Mouse (Mus musculus) neural tube, embryonic 14.5 days (tissue): ENCODE results near the gene Srsf6. TPM values are rescaled to one million over a fixed set of nuclear protein-coding genes. Genes with fewer than 3 reads are reported as not detected.

Experiments
- ATAC-seq: fragments of 200-750 bp; cut with Nextera tagmentation; 2 replicates; pipeline ENCODE4 v1.8.0; 2017; ENCODE audit warnings: low read depth, mild to moderate bottlenecking, moderate TSS enrichment, moderate library complexity
- H3K27ac ChIP-seq: fragments of 300-500 bp; sonication (generic); 2 replicates; pipeline ENCODE4 v1.5.1; 2014; ENCODE audit warnings: low read depth, mild to moderate bottlenecking, control low read depth, low read length, moderate library complexity, mixed read lengths
- H3K27me3 ChIP-seq: fragments of 300-500 bp; sonication (generic); 2 replicates; pipeline ENCODE4 v1.6.1; 2014; ENCODE audit warnings: low read length; ENCODE audit not compliant: control insufficient read depth, insufficient read depth
- H3K36me3 ChIP-seq: fragments of 300-500 bp; sonication (generic); 2 replicates; pipeline ENCODE4 v1.6.1; 2014; ENCODE audit warnings: low read length, mixed read lengths; ENCODE audit not compliant: control insufficient read depth, insufficient read depth
- H3K4me1 ChIP-seq: fragments of 300-500 bp; sonication (generic); 2 replicates; pipeline ENCODE4 v1.6.1; 2014; ENCODE audit warnings: low read length; ENCODE audit not compliant: control insufficient read depth, insufficient read depth
- H3K4me2 ChIP-seq: fragments of 300-500 bp; sonication (generic); 2 replicates; pipeline ENCODE4 v1.6.1; 2014; ENCODE audit warnings: mild to moderate bottlenecking, low read depth, low read length, control low read depth
- H3K4me3 ChIP-seq: fragments of 300-500 bp; sonication (generic); 2 replicates; pipeline ENCODE4 v1.5.1; 2014; ENCODE audit warnings: low read depth, low read length, control low read depth, mixed read lengths
- H3K9ac ChIP-seq: fragments of 300-500 bp; sonication (generic); replicated peaks from 2 replicates; pipeline ENCODE4 v1.6.1; 2014; ENCODE audit warnings: low read depth, mild to moderate bottlenecking, control low read depth, low read length, mixed read lengths
- H3K9me3 ChIP-seq: fragments of 300-500 bp; sonication (generic); 2 replicates; pipeline ENCODE4 v1.6.1; 2016; ENCODE audit warnings: low read length; ENCODE audit not compliant: control insufficient read depth
- WGBS: fragments of 180-500 bp; shearing (Covaris S2); extraction: QIAGEN DNeasy Blood & Tissue Kit; methylation state at CpG from one replicate; pipeline ENCODE4 v1.1.7; 2014; 5-methylcytosine and 5-hydroxymethylcytosine counted together
- polyA plus RNA-seq: library from polyadenylated mRNA; unstranded; fragments of >200 nt; fragmentation: Nextera tagmentation; extraction: Ambion mirVana; gene quantifications from 2 replicates; pipeline ENCODE4 v1.2.1, GENCODE M21; 2014

Srsf6 gene
- polyA plus RNA-seq, 1 experiment from 2014 or later = 127 TPM

GRCm38 (mm10) chr2:162943148-162943846, 12.0 kb downstream of the Srsf6 start, which contains the start of gene L3mbtl1:
TSS of gene L3mbtl1 (plus strand) at chr2:162943472.
- H3K27me3 ChIP-seq = no peaks in the 10 kb centered on the region
- ATAC-seq = peak; percentile 88
- 1% methylated on average over 40 of the region's 40 CpGs for WGBS

GRCm38 (mm10) chr2:162943931-162944330, 12.6 kb downstream of the Srsf6 start:
- Histone ChIP-seq H3K9ac (0 out of 2 replicates have a peak overlapping the region, but pooled peaks have one; percentile 50), H3K4me3 (peak overlapping the region; percentile 56), H3K4me1 (peaks cover 4% of the 10 kb centered on the region; the same call in 1 of the 2 replicates), H3K27ac (no peak overlapping the region), H3K9me3 (no peaks in the 10 kb centered on the region), H3K36me3 (peaks cover 18% of the 10 kb centered on the region; the same call in 1 of the 2 replicates), H3K4me2 (peak overlapping the region; percentile 91), H3K27me3 (no peaks in the 10 kb centered on the region)
- no peak for ATAC-seq
- 7% methylated on average over 11 of the region's 11 CpGs for WGBS

More at GRCm38 (mm10) chr2:162943148-162943846, 12.0 kb downstream of the Srsf6 start, which contains the start of gene L3mbtl1:
- Histone ChIP-seq H3K9me3 (no peaks in the 10 kb centered on the region), H3K9ac (peak within 1 kb of the TSS; percentile 50), H3K36me3 (peaks cover 24% of the 10 kb centered on the region), H3K27ac (0 out of 2 replicates have a peak within 1 kb of the TSS, but pooled peaks have one; percentile 22), H3K4me3 (peak within 1 kb of the TSS; percentile 56), H3K4me1 (peaks cover 4% of the 10 kb centered on the region; the same call in 1 of the 2 replicates), H3K4me2 (peak within 1 kb of the TSS; percentile 91)

- H3K27me3 ChIP-seq = no peaks in the 10 kb centered on the region
- H3K36me3 ChIP-seq = no peaks in the 10 kb centered on the region
- WGBS = 89% methylated on average over 5 of the region's 5 CpGs
- no peak overlapping the region for H3K4me3 ChIP-seq
- ATAC-seq = no peak
- H3K9ac ChIP-seq = no peak overlapping the region
- H3K4me2 ChIP-seq = no peak overlapping the region
- H3K4me1 ChIP-seq = peaks cover 4% of the 10 kb centered on the region; the same call in 1 of the 2 replicates
- no peaks in the 10 kb centered on the region for H3K9me3 ChIP-seq
- no peak overlapping the region for H3K27ac ChIP-seq
Observed at GRCm38 (mm10) chr2:162946964-162947363, 15.6 kb downstream of the Srsf6 start.

- Histone ChIP-seq H3K27ac (no peak overlapping the region), H3K27me3 (no peaks in the 10 kb centered on the region), H3K36me3 (no peaks in the 10 kb centered on the region), H3K4me2 (peak overlapping the region; percentile 33), H3K4me1 (peaks cover 3% of the 10 kb centered on the region; the same call in 1 of the 2 replicates), H3K9ac (no peak overlapping the region), H3K4me3 (no peak overlapping the region), H3K9me3 (no peaks in the 10 kb centered on the region)
- no peak for ATAC-seq
- 39% methylated on average over 15 of the region's 15 CpGs for WGBS
Observed at GRCm38 (mm10) chr2:162947736-162948135, 16.4 kb downstream of the Srsf6 start.

- Histone ChIP-seq H3K4me1 (no peaks in the 10 kb centered on the region), H3K9me3 (no peaks in the 10 kb centered on the region), H3K4me3 (no peak overlapping the region; the same call in 1 of the 2 replicates), H3K9ac (no peak overlapping the region), H3K27ac (no peak overlapping the region), H3K27me3 (no peaks in the 10 kb centered on the region), H3K36me3 (no peaks in the 10 kb centered on the region), H3K4me2 (peak overlapping the region; percentile 33)
- 47% methylated on average over 14 of the region's 14 CpGs for WGBS
- ATAC-seq = no peak
Observed at GRCm38 (mm10) chr2:162948221-162948620, 16.9 kb downstream of the Srsf6 start.

GRCm38 (mm10) chr2:162950776-162951175, 19.4 kb downstream of the Srsf6 start:
- Histone ChIP-seq H3K36me3 (no peaks in the 10 kb centered on the region), H3K4me3 (no peak overlapping the region), H3K4me2 (no peak overlapping the region), H3K27me3 (no peaks in the 10 kb centered on the region), H3K9me3 (no peaks in the 10 kb centered on the region), H3K9ac (no peak overlapping the region), H3K4me1 (no peaks in the 10 kb centered on the region), H3K27ac (no peak overlapping the region)
- ATAC-seq = no peak
- 93% methylated on average over 2 of the region's 2 CpGs for WGBS

- ATAC-seq = no peak
- no peak overlapping the region for H3K27ac ChIP-seq
- no peak overlapping the region for H3K4me3 ChIP-seq
- 96% methylated on average over 2 of the region's 2 CpGs for WGBS
- no peaks in the 10 kb centered on the region for H3K27me3 ChIP-seq
- no peaks in the 10 kb centered on the region for H3K9me3 ChIP-seq
- no peak overlapping the region for H3K4me2 ChIP-seq
- H3K36me3 ChIP-seq = no peaks in the 10 kb centered on the region
- no peaks in the 10 kb centered on the region for H3K4me1 ChIP-seq
- no peak overlapping the region for H3K9ac ChIP-seq
Observed at GRCm38 (mm10) chr2:162956843-162957242, 25.5 kb downstream of the Srsf6 start.

GRCm38 (mm10) chr2:162961321-162961720, 30.0 kb downstream of the Srsf6 start:
- no peaks in the 10 kb centered on the region for H3K4me1 ChIP-seq
- no peaks in the 10 kb centered on the region for H3K36me3 ChIP-seq
- WGBS = 79% methylated on average over 8 of the region's 10 CpGs
- no peak for ATAC-seq
- H3K4me2 ChIP-seq = no peak overlapping the region
- no peak overlapping the region for H3K9ac ChIP-seq
- H3K27me3 ChIP-seq = no peaks in the 10 kb centered on the region
- no peak overlapping the region for H3K4me3 ChIP-seq
- H3K9me3 ChIP-seq = no peaks in the 10 kb centered on the region
- no peak overlapping the region for H3K27ac ChIP-seq

- Histone ChIP-seq H3K4me3 (no peak overlapping the region), H3K27me3 (no peaks in the 10 kb centered on the region), H3K9ac (no peak overlapping the region), H3K9me3 (no peaks in the 10 kb centered on the region), H3K4me1 (no peaks in the 10 kb centered on the region), H3K36me3 (no peaks in the 10 kb centered on the region), H3K27ac (no peak overlapping the region), H3K4me2 (no peak overlapping the region)
- no peak for ATAC-seq
- WGBS = 90% methylated on average over 2 of the region's 2 CpGs
Observed at GRCm38 (mm10) chr2:162966734-162967133, 35.4 kb downstream of the Srsf6 start.
